Mouse (Mus musculus) adrenal gland, postnatal 10 days (tissue): Measurements from ENCODE around the gene Bmp6. TPM values are rescaled to one million over a fixed set of nuclear protein-coding genes. Genes with fewer than 3 reads are reported as not detected.
A peak's percentile ranks its signal among the peaks of the same experiment; 100 is the strongest.

Source experiments
- DNase-seq: peaks from one replicate; pipeline ENCODE4 v3.0.0; 2021; ENCODE audit warnings: mixed read lengths
- long read RNA-seq, 2 experiments: library from polyadenylated mRNA; stranded (forward); transcript quantifications; one replicate each; pipeline ENCODE4 v2.0.0; 2021
- total RNA-seq, 2 experiments: library from RNA; stranded (reverse); gene quantifications; 2 replicates each; pipeline ENCODE4 v1.2.3; 2021

Bmp6 gene
- total RNA-seq = 10 to 100 TPM in 1 of 2 experiments, 1 to 10 TPM in 1; 9.5 to 11.2 TPM
- long read RNA-seq, experiment 1, transcript Bmp6-201 (7 exons, 3,593 nt) = major isoform, 21 of 26 reads
- long read RNA-seq, experiment 1, partial matches to known transcripts = 4 of 26 reads
- long read RNA-seq, experiment 1, other reads (novel, unspliced or antisense) = 1 of 26 reads
- long read RNA-seq, experiment 2, transcript Bmp6-201 (7 exons, 3,593 nt) = major isoform, 20 of 20 reads
- long read RNA-seq, experiment 2, partial matches to known transcripts = 0 of 20 reads
- long read RNA-seq, experiment 2, other reads (novel, unspliced or antisense) = 0 of 20 reads

DNA sequence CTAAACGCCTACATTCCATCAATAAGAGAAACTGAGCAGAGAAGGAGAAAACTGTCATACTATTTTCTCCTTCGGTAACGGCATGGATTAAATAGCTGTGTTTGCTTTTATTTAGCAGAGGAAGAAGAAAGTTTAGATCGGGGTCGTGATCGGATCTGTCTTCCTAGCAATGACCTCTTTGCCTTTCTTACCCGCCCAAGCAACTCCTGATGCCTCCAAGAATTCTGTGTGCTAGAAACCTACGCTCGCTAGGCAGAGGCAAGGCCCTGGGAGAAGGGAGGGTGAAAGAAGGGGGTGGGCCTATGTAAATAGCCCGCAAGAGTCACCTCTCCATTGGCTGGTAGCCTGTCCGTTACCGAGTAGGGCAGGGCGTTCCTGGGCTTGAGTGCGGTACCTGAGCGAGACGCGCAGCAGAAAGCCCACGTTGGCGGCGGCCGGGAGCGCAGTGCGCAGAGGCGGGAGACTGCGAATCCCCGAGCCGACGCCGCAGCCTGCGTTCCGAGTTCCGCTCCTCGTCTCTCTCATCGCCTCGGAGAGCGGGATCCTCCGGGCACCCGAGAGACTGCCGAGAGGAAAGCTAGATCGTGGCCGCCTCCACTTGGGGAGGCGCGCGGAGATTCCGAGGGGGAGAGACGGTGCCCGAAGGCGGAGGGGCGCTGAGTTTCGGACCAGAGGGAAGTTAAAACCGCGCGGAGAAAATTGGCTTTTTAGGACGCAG is at the start of gene Bmp6:
Gene Bmp6, plus strand, starts transcription at position 395 of the 718 bp plus-strand sequence.
- DNase-seq = peak; percentile 87

DNA sequence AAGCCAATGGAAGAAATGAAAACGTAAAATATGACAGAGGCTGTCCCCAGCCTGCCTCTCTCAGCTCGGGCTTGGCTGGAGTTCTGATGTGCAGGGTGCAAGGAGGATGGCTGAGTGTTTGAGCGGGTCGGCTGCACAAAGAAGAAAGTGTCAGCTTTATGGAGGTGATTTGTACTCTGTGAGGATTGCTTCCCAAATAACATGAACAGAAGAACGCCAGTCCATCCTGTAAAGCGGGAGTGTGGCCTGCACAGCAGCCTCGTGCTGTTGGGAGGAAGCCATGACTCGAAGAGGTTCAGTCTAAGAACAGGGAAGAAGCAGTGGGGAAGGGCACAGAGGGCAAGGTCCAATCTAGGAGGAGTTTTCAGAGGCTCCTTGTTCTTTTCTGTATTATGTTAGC is 48.7 kb upstream of the Bmp6 start:
- no peak for DNase-seq

DNA sequence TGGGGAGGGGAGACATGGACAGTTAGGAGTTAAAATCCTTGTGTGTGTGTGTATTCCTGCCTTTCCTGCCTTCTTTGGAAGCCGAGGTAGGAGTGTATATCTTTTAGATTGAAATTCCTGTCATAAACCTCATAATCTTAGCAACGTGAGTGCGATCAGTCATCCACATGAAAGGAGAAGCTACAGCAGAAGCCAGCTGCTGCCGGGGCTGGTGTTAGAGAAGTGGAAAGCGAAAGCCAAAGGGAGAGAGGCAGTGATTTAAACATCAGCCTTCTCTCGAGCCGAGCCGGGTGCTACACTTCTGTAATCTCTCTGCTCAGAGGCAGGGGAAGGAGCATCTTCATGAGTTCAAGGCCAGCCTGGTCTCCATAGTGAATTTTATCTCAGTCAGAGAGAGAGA is 48.3 kb upstream of the Bmp6 start:
- DNase-seq = peak; percentile 7

DNA sequence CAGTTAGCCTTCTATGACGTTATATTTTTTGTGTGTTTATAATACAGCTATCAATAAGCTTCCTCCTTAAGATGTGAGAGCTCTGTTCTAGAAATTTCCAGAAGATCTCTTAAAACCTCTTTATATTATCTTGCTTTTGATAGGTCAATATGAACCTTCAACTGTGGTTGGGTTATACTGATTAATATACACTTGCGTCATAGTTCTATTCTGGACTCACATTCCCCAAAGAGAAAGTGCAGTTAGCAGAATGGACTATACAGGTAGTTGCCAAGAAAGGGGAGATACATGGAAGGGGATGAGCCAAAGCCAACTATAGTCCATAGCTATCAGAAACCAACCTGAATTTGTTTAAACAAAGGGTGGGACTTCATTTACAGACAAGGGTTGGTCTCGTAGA is 33.8 kb upstream of the Bmp6 start:
- DNase-seq = no peak

DNA sequence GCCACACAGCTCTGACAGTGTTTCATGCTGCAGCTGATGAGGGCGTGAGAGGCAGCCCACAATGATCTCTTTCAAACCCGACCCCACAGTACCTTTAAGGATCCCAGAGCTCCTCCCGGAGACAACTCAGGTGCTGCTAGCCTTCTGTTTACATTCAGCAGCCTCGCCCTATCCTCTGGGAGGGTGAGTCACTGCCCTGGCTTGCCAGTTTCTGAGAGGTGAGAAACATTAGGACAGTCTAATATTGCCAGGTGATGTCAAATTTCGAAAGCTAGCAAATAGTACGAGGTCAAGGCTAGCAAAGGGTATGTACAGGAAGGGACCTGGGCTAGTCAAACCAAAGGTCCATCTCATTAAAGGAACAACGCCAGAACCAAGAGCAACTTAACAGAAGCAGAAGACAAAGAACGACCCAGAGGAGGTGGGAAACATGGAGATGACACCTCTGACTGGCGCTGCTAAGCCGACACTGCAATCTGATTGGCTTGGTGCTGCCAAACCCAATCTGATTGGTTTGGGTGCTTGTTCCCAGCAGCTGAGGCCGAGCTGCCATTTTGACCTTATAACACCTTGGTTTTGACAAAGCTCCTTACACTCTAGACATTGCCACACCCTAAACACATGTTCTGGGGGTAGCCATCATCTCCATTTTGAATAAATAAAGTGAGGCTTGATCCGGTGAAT is 32.4 kb upstream of the Bmp6 start:
- no peak for DNase-seq

DNA sequence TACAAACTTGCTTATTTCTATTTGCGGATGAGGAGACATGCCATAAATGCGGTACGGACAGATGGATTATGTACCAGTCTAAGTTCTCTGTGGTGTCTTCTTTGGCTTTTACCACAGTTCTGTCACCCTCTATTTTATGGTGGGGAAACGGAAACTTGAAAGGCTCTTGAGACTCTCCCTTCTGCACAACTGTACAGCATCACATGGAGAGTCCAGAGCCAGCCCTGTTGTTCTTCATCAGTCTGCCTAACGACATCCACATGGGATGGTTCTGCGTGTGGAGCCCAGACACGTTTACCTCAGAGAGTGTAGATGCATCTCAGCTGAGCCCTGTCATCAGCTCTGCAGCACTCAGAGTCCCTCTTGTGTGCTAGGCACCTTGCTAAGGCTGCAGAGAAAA is 30.3 kb upstream of the Bmp6 start:
- no peak for DNase-seq

DNA sequence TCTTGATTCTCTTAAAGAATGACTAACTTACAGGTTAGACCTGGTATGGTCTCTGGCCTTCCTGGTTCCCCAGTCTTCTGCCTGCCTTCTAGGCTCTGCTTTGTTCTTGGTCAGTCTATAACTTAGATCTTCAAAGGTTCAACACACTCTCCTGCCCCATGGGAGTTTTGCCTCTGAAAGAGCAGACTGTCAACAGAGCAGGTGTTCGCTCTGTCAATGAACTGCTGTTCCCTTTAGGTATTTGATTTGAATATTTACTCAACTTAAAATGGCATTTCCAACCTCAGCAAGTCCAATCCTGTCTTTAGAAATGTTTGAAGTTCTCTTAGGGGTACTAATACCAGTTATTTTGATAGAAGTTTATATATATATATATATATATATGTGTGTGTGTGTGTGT is 26.5 kb upstream of the Bmp6 start:
- DNase-seq = no peak

DNA sequence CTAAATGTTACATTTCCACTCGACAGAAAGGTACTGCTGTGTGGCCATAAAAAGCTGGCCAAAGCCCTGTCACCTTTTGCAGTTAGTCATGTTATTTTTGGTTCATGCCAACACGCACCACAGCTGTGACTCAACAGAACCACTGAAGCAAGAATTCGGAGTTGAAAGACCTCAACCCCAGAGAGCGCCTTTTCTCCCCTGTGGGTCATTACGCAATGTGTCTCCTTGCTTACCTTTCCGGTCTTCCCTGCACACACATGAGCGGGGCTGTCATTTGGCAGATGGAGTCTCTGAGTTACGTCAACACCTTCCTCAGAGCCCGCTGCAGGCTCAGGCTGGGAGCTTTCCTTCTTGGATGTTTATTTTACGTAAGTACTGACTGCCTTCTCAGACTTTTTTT is 24.6 kb upstream of the Bmp6 start:
- DNase-seq = peak; percentile 35

DNA sequence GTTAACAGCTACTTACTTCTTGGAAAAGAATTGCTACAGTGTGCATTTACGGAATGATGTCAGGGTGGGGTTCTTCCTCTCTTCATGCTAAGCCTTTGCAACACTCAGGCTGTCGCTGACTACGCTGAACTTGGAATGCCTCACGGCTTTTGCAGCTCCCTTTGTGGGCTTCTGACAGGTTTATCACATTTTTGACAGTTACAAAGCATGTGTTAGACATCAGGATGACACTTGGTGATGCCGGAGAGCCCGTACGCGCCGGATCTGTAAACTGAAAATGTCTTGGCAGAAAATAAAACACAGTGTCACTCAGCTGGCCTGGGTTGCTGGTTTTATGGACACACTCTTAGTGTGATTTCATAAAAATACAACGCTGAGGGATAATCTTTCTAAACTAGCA is 20.5 kb upstream of the Bmp6 start:
- DNase-seq = no peak

DNA sequence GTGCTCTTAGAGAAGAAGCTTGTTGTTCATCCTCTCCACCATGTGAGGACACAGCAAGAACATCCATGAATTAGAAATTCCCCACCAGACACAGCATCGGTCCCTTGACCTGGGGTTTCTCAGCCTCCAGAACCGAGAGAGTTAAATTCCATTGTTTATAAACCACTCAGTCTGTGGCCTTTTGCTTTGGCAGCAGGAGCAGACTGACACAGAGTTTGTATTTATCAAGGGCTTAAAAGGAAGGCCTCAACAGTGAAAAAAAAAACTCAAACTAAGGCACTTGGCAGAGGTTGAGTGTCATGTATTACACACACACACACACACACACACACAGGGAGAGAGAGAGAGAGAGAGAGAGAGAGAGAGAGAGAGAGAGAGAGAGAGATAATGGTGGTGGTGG is 17.5 kb upstream of the Bmp6 start:
- DNase-seq = no peak

DNA sequence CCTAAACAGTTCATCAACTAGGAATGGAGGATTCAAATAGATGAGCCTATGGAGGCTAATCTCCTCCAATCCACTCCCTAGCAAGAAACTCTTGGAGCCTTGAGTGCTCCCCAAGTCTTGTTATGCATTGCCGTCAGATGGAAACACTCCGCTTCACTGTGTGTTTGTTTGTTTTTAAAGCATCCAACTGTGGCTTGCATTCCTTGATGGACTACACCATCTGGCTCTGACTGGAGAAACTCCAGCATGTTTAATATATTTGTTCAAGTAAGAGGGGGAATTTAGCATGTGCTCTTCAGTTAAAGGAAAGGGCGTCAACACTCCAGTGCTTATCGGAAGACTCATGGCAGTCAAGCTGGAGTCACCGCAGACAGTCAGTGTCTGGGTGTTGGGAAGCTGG is 11.4 kb upstream of the Bmp6 start:
- DNase-seq = no peak

DNA sequence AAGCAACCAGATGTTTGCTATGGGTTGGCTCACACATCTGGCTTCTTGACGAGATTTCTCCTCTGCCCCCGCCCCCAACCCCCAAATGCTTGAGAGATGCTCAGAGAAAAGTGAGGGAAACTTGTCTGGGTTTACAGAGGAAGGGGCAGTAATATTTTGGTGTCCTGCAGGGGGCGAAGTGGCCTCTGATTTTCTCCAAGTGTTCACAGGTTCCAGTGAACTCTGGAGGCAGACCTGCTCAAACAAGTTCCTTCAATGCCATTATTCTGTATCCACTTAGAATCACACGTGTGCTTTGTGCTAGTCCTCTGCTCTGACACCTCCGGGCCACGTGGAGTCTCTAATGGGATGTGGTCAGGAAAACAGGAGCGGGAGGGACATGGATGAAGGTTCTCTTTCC is 2.3 kb upstream of the Bmp6 start:
- peak; percentile 81 for DNase-seq

DNA sequence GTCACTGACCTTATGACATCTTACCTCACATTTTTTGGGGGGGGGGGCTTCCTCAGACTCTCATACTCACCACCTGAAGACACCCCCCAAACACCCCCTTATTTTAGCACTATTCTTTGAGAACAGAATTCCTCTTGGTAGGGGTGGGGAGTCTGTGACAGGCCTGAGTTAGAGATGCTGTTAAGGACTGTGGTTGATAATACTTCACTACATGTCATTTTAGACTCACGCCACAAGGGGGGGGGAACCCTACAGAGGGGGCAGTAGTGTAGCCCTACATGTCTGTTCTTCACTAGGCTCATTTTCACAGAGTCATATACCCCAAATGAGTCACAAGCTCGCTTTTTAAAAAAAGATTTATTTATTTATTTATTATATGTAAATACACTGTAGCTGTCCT is 1.7 kb upstream of the Bmp6 start:
- DNase-seq = no peak

DNA sequence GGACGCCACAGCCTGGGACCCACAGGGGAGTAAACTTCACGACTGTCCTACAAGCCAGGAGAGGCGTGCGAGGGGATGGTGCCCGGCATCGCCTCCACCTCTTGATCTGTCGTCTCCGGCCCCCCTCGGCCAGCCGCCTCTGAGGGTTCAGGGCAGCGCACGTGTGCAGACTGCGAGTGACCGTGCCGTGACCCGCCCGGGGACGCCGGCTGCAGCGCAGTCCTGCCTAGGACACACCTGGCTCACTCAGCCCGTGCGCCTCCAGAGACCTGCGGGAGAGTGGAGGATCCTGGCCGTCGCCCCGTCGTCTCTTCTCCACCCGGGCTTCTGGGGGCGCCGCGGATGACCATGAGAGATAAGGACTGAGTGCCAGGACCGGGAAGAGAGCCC is 519 bp downstream of the Bmp6 start:
- no peak for DNase-seq

DNA sequence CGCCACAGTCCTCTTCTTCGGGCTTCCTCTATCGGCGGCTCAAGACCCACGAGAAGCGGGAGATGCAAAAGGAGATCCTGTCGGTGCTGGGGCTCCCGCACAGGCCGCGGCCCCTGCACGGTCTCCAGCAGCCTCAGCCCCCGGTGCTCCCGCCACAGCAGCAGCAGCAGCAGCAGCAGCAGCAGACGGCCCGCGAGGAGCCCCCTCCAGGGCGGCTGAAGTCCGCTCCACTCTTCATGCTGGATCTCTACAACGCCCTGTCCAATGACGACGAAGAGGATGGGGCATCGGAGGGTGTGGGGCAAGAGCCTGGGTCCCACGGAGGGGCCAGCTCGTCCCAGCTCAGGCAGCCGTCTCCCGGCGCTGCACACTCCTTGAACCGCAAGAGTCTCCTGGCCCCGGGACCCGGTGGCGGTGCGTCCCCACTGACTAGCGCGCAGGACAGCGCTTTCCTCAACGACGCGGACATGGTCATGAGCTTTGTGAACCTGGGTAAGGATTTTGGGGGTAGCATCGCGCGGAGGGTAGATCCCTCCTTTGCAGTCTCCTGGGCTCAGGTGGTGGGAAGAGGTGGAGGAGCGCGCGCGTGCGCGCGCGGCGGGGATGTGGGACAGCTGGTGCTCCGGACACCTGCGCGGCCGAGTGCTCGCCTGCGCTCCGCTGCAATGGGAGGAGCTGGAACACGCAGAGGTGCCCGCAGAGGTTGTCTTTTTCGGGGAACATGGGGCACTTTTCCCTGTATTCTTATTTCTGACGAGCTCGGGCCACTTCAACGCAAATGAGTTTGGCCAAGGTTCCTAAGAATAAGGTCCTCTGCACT is 1.4 kb downstream of the Bmp6 start:
- DNase-seq = peak; percentile 15

DNA sequence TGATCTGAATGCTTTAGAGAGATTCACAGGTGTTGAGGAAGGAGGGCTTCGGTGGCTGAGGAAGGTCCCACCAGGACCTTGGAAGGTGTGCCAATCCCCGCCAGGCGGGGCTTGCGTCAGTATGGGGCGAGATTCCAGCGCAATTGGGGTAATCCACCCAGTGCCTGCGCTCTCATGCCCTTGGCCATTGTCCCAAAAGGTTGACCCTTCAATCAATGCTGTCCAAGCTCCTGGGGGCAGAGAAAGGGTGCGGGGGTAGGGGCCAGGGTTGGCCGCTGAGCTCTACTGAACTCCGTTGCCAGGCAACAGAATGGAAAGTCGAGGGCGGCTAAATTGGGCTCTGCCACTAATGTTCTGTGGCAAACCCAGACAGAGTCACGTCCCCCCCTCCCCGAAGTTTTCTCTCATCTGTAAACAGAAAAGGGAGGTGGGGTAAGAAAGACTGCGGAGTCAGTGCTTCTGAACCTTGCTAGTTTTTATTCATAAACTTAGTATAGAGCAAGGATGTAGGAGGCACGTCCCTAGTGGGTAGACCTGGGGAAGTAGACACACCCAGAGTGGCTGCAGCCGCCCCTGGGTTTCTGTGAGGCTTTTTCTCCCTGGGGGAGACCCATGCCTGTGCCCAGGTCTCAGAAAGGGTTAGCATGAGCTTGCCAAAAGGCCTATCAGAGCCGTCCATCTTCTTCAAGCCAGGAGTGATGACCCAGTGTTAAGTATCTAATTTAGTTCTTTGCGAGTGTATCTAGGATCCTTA is 2.3 kb downstream of the Bmp6 start:
- peak; percentile 43 for DNase-seq

DNA sequence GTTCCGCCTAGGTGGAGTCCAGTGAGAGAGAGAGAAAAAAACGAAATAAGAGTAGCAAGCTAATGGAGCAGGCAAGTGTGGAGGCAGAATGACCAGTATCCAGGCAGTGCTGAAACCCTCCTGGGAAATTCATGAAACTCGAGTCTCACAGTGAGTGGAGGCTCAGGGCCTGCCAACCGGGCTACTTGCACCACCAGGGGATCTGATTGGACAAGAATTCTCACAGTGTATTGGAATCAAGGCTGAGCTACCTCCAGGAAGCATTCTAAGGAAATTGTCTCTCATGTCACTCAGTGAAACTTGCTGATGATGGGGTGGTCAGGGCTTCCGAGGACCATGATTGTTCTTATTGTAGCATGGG is 2.8 kb downstream of the Bmp6 start:
- peak; percentile 39 for DNase-seq

DNA sequence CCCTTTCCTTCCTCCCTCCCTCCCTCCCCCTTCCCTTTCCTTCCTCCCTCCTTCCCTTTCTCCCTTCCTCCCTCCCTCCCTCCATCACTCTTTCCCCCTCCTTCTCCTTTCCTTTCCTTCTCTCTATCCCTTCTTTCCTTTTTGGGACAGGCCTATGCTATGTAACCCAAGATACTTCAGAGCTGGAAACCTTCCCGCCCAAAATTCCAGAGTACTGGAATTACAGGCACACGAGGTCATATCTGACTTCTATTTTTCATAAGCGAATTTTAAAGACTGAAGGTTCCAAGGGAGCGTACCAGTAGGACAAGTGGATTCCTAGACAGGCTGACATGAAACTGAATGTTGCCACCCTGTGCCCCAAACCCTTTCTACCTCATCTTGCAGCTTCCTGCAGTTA is 4.1 kb downstream of the Bmp6 start:
- DNase-seq = no peak

DNA sequence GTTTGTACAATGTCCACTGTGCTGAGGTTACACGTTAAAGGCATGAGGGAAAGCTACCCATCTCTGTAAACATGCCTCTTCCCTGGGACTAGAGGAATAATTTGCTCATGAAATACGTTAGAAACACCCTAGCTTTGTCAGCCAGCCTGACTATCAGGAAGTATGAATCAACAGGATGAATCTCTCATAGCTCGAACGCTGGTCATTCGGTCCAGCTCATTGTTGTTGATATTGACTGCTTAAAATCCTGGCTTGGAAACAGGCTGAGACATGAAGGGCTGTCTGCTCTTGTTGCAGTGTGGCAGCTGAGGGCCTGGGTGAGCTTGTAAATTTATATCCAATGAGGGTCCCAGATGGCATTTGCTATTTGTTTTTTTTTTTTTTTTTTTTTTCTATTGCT is 4.9 kb downstream of the Bmp6 start:
- no peak for DNase-seq

DNA sequence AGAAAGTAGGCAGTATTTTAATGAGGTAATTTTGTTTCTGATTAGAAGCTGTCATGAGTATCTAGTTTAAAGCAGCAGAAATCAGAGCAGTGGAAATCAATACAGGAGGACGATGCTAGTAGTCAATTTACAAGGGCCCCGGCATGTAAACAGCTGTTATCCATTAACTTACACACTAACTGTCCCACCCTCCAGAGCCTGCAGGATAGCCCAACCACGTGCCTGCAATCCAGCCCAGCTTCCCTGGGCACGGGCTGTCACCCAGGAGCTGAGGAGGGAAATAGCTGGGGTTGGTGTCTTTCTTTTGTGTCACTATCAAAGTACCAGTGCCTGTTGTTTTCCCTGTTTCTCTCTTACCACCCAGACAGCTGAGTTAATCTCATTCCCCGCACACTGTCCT is 7.1 kb downstream of the Bmp6 start:
- DNase-seq = no peak

DNA sequence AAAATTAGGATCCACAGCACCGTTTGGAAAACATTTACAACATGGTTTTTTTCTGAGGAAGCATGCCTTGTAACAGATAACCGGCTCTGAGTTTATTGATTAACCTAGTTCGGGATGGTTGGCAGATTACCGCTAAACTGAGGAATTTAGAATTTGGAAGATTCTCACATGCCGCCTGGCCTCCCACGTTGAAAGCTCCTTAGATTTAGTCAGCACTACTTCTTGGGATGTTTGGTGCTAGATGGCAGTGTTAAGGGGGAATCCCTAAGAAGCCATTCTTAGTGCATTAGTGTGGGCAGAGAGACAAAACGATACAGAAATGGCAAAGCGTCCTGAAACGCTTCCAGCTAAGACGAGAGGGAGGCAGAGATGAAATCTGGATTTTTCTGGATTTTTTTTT is 8.1 kb downstream of the Bmp6 start:
- DNase-seq = no peak
